Mouse (Mus musculus) hindbrain, embryonic 15.5 days (tissue): ENCODE results near the gene Cmtm7. TPM values are rescaled to one million over a fixed set of nuclear protein-coding genes. Genes with fewer than 3 reads are reported as not detected.
A peak's percentile ranks its signal among the peaks of the same experiment; 100 is the strongest.
"Not testable (repeated sequence)": the region's sequence is repeated elsewhere in the genome, so short reads cannot be mapped to it uniquely, and the experiment has no call there.

Experiments
- ATAC-seq: fragments of 200-750 bp; cut with Nextera tagmentation; 2 replicates; pipeline ENCODE4 v1.8.0; 2017; ENCODE audit warnings: low read depth, moderate number of reproducible peaks, moderate TSS enrichment; ENCODE audit not compliant: low FRiP score
- H3K27ac ChIP-seq: fragments of 300-500 bp; sonication (generic); replicated peaks from 2 replicates; pipeline ENCODE4 v1.5.1; 2015; ENCODE audit warnings: mild to moderate bottlenecking, inconsistent platforms
- H3K27me3 ChIP-seq: fragments of 300-500 bp; sonication (generic); 2 replicates; pipeline ENCODE4 v1.6.1; 2015; ENCODE audit warnings: control low read depth, inconsistent platforms
- H3K36me3 ChIP-seq: fragments of 300-500 bp; sonication (generic); 2 replicates; pipeline ENCODE4 v1.6.1; 2015; ENCODE audit warnings: control low read depth, inconsistent platforms
- H3K4me1 ChIP-seq: fragments of 300-500 bp; sonication (generic); replicated peaks from 2 replicates; pipeline ENCODE4 v1.6.1; 2015; ENCODE audit warnings: control low read depth, inconsistent platforms
- H3K4me2 ChIP-seq: fragments of 300-500 bp; sonication (generic); 2 replicates; pipeline ENCODE4 v1.6.1; 2015; ENCODE audit warnings: moderate library complexity, mild to moderate bottlenecking, inconsistent platforms
- H3K4me3 ChIP-seq: fragments of 300-500 bp; sonication (generic); 2 replicates; pipeline ENCODE4 v1.5.1; 2015; ENCODE audit warnings: mild to moderate bottlenecking, inconsistent platforms
- H3K9ac ChIP-seq: fragments of 300-500 bp; sonication (generic); 2 replicates; pipeline ENCODE4 v1.6.1; 2015; ENCODE audit warnings: inconsistent platforms
- H3K9me3 ChIP-seq: fragments of 300-500 bp; sonication (generic); 2 replicates; pipeline ENCODE4 v1.6.1; 2016; ENCODE audit warnings: control low read depth, inconsistent platforms
- WGBS: fragments of 180-500 bp; shearing (Covaris S2); methylation state at CpG from one replicate; pipeline ENCODE4 v1.1.7; 2015; 5-methylcytosine and 5-hydroxymethylcytosine counted together
- polyA plus RNA-seq: library from polyadenylated mRNA; unstranded; fragments of >200 nt; fragmentation: Nextera tagmentation; extraction: Ambion mirVana; gene quantifications from 2 replicates; pipeline ENCODE4 v1.2.1, GENCODE M21; 2015

The Cmtm7 gene
- polyA plus RNA-seq, 1 experiment from 2014 or later = 11.5 TPM

GRCm38 (mm10) chr9:114731871-114732682 lies 49.6 kb downstream of the Cmtm7 start:
- H3K36me3 ChIP-seq = no peaks in the 10 kb centered on the region
- peak overlapping the region; percentile 88 for H3K4me3 ChIP-seq
- WGBS = 72% methylated on average over 12 of the region's 12 CpGs
- no peaks in the 10 kb centered on the region for H3K9me3 ChIP-seq
- no peak for ATAC-seq
- H3K9ac ChIP-seq = peak overlapping the region; percentile 78
- H3K27me3 ChIP-seq = no peaks in the 10 kb centered on the region
- peak overlapping the region; percentile 86 for H3K27ac ChIP-seq
- H3K4me2 ChIP-seq = peak overlapping the region; percentile 72
- H3K4me1 ChIP-seq = peaks cover 15% of the 10 kb centered on the region

- no peaks in the 10 kb centered on the region for H3K27me3 ChIP-seq
- H3K27ac ChIP-seq = peak within 1 kb of the TSS; percentile 86
- H3K9me3 ChIP-seq = no peaks in the 10 kb centered on the region
- no peaks in the 10 kb centered on the region for H3K36me3 ChIP-seq
- H3K4me3 ChIP-seq = peak within 1 kb of the TSS; percentile 88
- H3K9ac ChIP-seq = peak within 1 kb of the TSS; percentile 78
- peak within 1 kb of the TSS; percentile 72 for H3K4me2 ChIP-seq
- under 1% methylated on average over 51 of the region's 53 CpGs for WGBS
- peak; percentile 94 for ATAC-seq
- peaks cover 15% of the 10 kb centered on the region for H3K4me1 ChIP-seq
Observed at GRCm38 (mm10) chr9:114731011-114731755, 50.5 kb downstream of the Cmtm7 start, which contains the start of gene Cmtm6. Cmtm6 (plus strand) TSS chr9:114731116.

GRCm38 (mm10) chr9:114729911-114730805 lies 51.5 kb downstream of the Cmtm7 start:
- Histone ChIP-seq H3K9ac (no peak overlapping the region), H3K4me2 (peak overlapping the region; percentile 72), H3K9me3 (no peaks in the 10 kb centered on the region), H3K4me3 (peak overlapping the region; percentile 88), H3K36me3 (peaks cover 4% of the 10 kb centered on the region), H3K27me3 (no peaks in the 10 kb centered on the region), H3K4me1 (peaks cover 15% of the 10 kb centered on the region), H3K27ac (no peak overlapping the region)
- WGBS = 48% methylated on average over 22 of the region's 30 CpGs
- ATAC-seq = no peak

- H3K4me1 ChIP-seq = peaks cover 15% of the 10 kb centered on the region
- not testable (repeated sequence) for H3K9me3 ChIP-seq, H3K27ac ChIP-seq, ATAC-seq, H3K4me2 ChIP-seq, H3K9ac ChIP-seq, H3K27me3 ChIP-seq, H3K4me3 ChIP-seq
- WGBS = 66% methylated on average over 2 of the region's 2 CpGs
- peaks cover 21% of the 10 kb centered on the region for H3K36me3 ChIP-seq
Observed at GRCm38 (mm10) chr9:114728432-114728831, 53.2 kb downstream of the Cmtm7 start.

GRCm38 (mm10) chr9:114727315-114727714 lies 54.3 kb downstream of the Cmtm7 start:
- 10% methylated on average over 3 of the region's 3 CpGs for WGBS

GRCm38 (mm10) chr9:114716677-114717331 lies 64.9 kb downstream of the Cmtm7 start:
- H3K27me3 ChIP-seq = no peaks in the 10 kb centered on the region
- no peaks in the 10 kb centered on the region for H3K9me3 ChIP-seq
- H3K27ac ChIP-seq = no peak overlapping the region
- no peaks in the 10 kb centered on the region for H3K4me1 ChIP-seq
- no peak overlapping the region for H3K4me3 ChIP-seq
- WGBS = 85% methylated on average over 18 of the region's 18 CpGs
- no peak for ATAC-seq
- no peak overlapping the region for H3K4me2 ChIP-seq
- peaks cover 76% of the 10 kb centered on the region for H3K36me3 ChIP-seq
- H3K9ac ChIP-seq = no peak overlapping the region

More at GRCm38 (mm10) chr9:114727315-114727714, 54.3 kb downstream of the Cmtm7 start:
- H3K36me3 ChIP-seq = peaks cover 31% of the 10 kb centered on the region
- H3K9me3 ChIP-seq = no peaks in the 10 kb centered on the region
- H3K4me2 ChIP-seq = no peak overlapping the region
- peaks cover 8% of the 10 kb centered on the region for H3K4me1 ChIP-seq
- H3K27me3 ChIP-seq = no peaks in the 10 kb centered on the region
- H3K27ac ChIP-seq = no peak overlapping the region
- no peak overlapping the region for H3K4me3 ChIP-seq
- H3K9ac ChIP-seq = no peak overlapping the region
- ATAC-seq = no peak

- WGBS = 95% methylated on average over 7 of the region's 7 CpGs
- no peak overlapping the region for H3K4me3 ChIP-seq
- H3K27me3 ChIP-seq = no peaks in the 10 kb centered on the region
- H3K36me3 ChIP-seq = peaks cover 71% of the 10 kb centered on the region
- ATAC-seq = no peak
- no peaks in the 10 kb centered on the region for H3K4me1 ChIP-seq
- no peak overlapping the region for H3K27ac ChIP-seq
- H3K9ac ChIP-seq = no peak overlapping the region
- H3K9me3 ChIP-seq = no peaks in the 10 kb centered on the region
- no peak overlapping the region for H3K4me2 ChIP-seq
Observed at GRCm38 (mm10) chr9:114713481-114713880, 68.2 kb downstream of the Cmtm7 start.

GRCm38 (mm10) chr9:114710345-114710744 lies 71.3 kb downstream of the Cmtm7 start:
- Histone ChIP-seq H3K9ac (no peak overlapping the region), H3K27me3 (no peaks in the 10 kb centered on the region), H3K4me1 (no peaks in the 10 kb centered on the region), H3K4me2 (no peak overlapping the region), H3K4me3 (no peak overlapping the region), H3K36me3 (peaks cover 66% of the 10 kb centered on the region), H3K27ac (no peak overlapping the region), H3K9me3 (no peaks in the 10 kb centered on the region)
- no peak for ATAC-seq
- WGBS = 81% methylated on average over 7 of the region's 7 CpGs

- Histone ChIP-seq H3K4me2 (no peak overlapping the region), H3K9me3 (no peaks in the 10 kb centered on the region), H3K36me3 (peaks cover 54% of the 10 kb centered on the region), H3K27me3 (no peaks in the 10 kb centered on the region), H3K27ac (no peak overlapping the region), H3K9ac (no peak overlapping the region), H3K4me1 (no peaks in the 10 kb centered on the region), H3K4me3 (no peak overlapping the region)
- WGBS = 98% methylated on average over 4 of the region's 4 CpGs
- no peak for ATAC-seq
Observed at GRCm38 (mm10) chr9:114707805-114708204, 73.9 kb downstream of the Cmtm7 start.
